Mouse (Mus musculus): ENCODE measurements around the gene Cited2. TPM values are rescaled to one million over a fixed set of nuclear protein-coding genes. Genes with fewer than 3 reads are reported as not detected.

Cited2 gene
- polyA plus RNA-seq (2015; fragmentation: Illumina TruSeq; extraction: RNeasy Lipid Tissue Mini Kit (QIAGEN cat#74804); ENCODE audit: insufficient read depth, low read depth, low replicate concordance) = 9.9 TPM

GRCm38 (mm10) chr10:17722653-17723410 lies at the start of gene Cited2:
Gene Cited2 (plus strand): TSS chr10:17723218.

Other genes starting within 250 kb of the Cited2 start
- 0.57 TPM for gene Txlnb, start 73.0 kb downstream of the Cited2 start, polyA plus RNA-seq (2015; fragmentation: Illumina TruSeq; extraction: RNeasy Lipid Tissue Mini Kit (QIAGEN cat#74804); ENCODE audit: insufficient read depth, low read depth, low replicate concordance)
- 7.4 TPM for gene Heca, start 224.8 kb downstream of the Cited2 start, polyA plus RNA-seq (2015; fragmentation: Illumina TruSeq; extraction: RNeasy Lipid Tissue Mini Kit (QIAGEN cat#74804); ENCODE audit: insufficient read depth, low read depth, low replicate concordance)

All from pancreas, adult 10 weeks (tissue).